Mouse (Mus musculus) intestine, postnatal 0 days (tissue): ENCODE measurements at regions not wholly inside any gene's neighbourhood (a gene's known extent, or its start where the extent isn't known, plus 50 kb on each side); places are given as distances from the start of the nearest gene placed in this dataset.

Experiments used
- ATAC-seq: fragments of 200-750 bp; cut with Nextera tagmentation; 2 replicates; pipeline ENCODE4 v1.8.0; 2017; ENCODE audit warnings: mild to moderate bottlenecking, moderate TSS enrichment, moderate library complexity
- H3K27ac ChIP-seq: fragments of 300-500 bp; sonication (generic); 2 replicates; pipeline ENCODE4 v1.5.1; 2014; ENCODE audit warnings: mild to moderate bottlenecking, low read depth, low read length, moderate library complexity
- H3K27me3 ChIP-seq: fragments of 300-500 bp; sonication (generic); replicated peaks from 2 replicates; pipeline ENCODE4 v1.6.1; 2014; ENCODE audit warnings: low read length, mixed read lengths; ENCODE audit not compliant: control insufficient read depth, insufficient read depth
- H3K36me3 ChIP-seq: fragments of 300-500 bp; sonication (generic); 2 replicates; pipeline ENCODE4 v1.6.1; 2014; ENCODE audit warnings: mild to moderate bottlenecking, moderate library complexity; ENCODE audit not compliant: control insufficient read depth, insufficient read depth
- H3K4me1 ChIP-seq: fragments of 300-500 bp; sonication (generic); replicated peaks from 2 replicates; pipeline ENCODE4 v1.6.1; 2014; ENCODE audit warnings: antibody characterized with exemption, low read length, mixed read lengths; ENCODE audit not compliant: control insufficient read depth, insufficient read depth
- H3K4me2 ChIP-seq: fragments of 300-500 bp; sonication (generic); replicated peaks from 2 replicates; pipeline ENCODE4 v1.6.1; 2014; ENCODE audit warnings: low read depth, mild to moderate bottlenecking, moderate library complexity
- H3K4me3 ChIP-seq: fragments of 300-500 bp; sonication (generic); 2 replicates; pipeline ENCODE4 v1.5.1; 2014; ENCODE audit warnings: low read depth, low read length
- H3K9ac ChIP-seq: fragments of 300-500 bp; sonication (generic); 2 replicates; pipeline ENCODE4 v1.6.1; 2014; ENCODE audit warnings: mild to moderate bottlenecking, low read depth, low read length
- H3K9me3 ChIP-seq: fragments of 300-500 bp; sonication (generic); 2 replicates; pipeline ENCODE4 v1.6.1; 2016; ENCODE audit warnings: mixed run types; ENCODE audit not compliant: control insufficient read depth
- CTCF ChIP-seq: sonication (generic); IDR thresholded peaks from 2 replicates; pipeline ENCODE4 v1.5.1; 2016; ENCODE audit warnings: low read depth, mild to moderate bottlenecking, control low read depth, antibody characterized with exemption, moderate library complexity
- WGBS: fragments of 180-500 bp; shearing (Covaris S2); extraction: QIAGEN DNeasy Blood & Tissue Kit; methylation state at CpG from one replicate; pipeline ENCODE4 v1.1.7; 2014; 5-methylcytosine and 5-hydroxymethylcytosine counted together

- Histone ChIP-seq H3K9me3 (no peaks in the 10 kb centered on the region), H3K36me3 (no peaks in the 10 kb centered on the region), H3K27me3 (no peaks in the 10 kb centered on the region), H3K4me2 (no peak overlapping the region), H3K27ac (no peak overlapping the region), H3K4me1 (no peaks in the 10 kb centered on the region), H3K9ac (no peak overlapping the region), H3K4me3 (no peak overlapping the region)
- no peak for ATAC-seq
- 61% methylated on average over 4 of the region's 4 CpGs for WGBS
- no peak for TF ChIP-seq CTCF
Observed at GRCm38 (mm10) chr2:17860922-17861559, 129.8 kb upstream of the Nebl start.

- no peaks in the 10 kb centered on the region for H3K27me3 ChIP-seq
- no peaks in the 10 kb centered on the region for H3K36me3 ChIP-seq
- 94% methylated on average over 8 of the region's 8 CpGs for WGBS
- no peak overlapping the region for H3K4me3 ChIP-seq
- no peak overlapping the region for H3K4me2 ChIP-seq
- no peaks in the 10 kb centered on the region for H3K4me1 ChIP-seq
- ATAC-seq: no peak
- no peak overlapping the region for H3K27ac ChIP-seq
- no peak for TF ChIP-seq CTCF
- no peaks in the 10 kb centered on the region for H3K9me3 ChIP-seq
- no peak overlapping the region for H3K9ac ChIP-seq
Observed at GRCm38 (mm10) chr2:17859234-17859633, 128.0 kb upstream of the Nebl start.

GRCm38 (mm10) chr2:17858326-17858725, 127.1 kb upstream of the Nebl start:
- Histone ChIP-seq H3K4me1 (no peaks in the 10 kb centered on the region), H3K9me3 (no peaks in the 10 kb centered on the region), H3K4me2 (no peak overlapping the region), H3K27me3 (no peaks in the 10 kb centered on the region), H3K4me3 (no peak overlapping the region), H3K27ac (no peak overlapping the region), H3K9ac (no peak overlapping the region), H3K36me3 (no peaks in the 10 kb centered on the region)
- ATAC-seq: no peak
- WGBS: 62% methylated on average over 8 of the region's 8 CpGs
- TF ChIP-seq CTCF: no peak

GRCm38 (mm10) chr2:17855566-17856264, 124.5 kb upstream of the Nebl start:
- H3K27me3 ChIP-seq: no peaks in the 10 kb centered on the region
- H3K4me1 ChIP-seq: no peaks in the 10 kb centered on the region
- TF ChIP-seq CTCF: no peak
- WGBS: 64% methylated on average over 11 of the region's 11 CpGs
- no peaks in the 10 kb centered on the region for H3K36me3 ChIP-seq
- H3K27ac ChIP-seq: no peak overlapping the region
- no peak overlapping the region for H3K4me3 ChIP-seq
- H3K9ac ChIP-seq: no peak overlapping the region
- ATAC-seq: no peak
- H3K4me2 ChIP-seq: no peak overlapping the region
- H3K9me3 ChIP-seq: no peaks in the 10 kb centered on the region

GRCm38 (mm10) chr2:17854088-17854487, 122.8 kb upstream of the Nebl start:
- no peak overlapping the region for H3K4me3 ChIP-seq
- no peaks in the 10 kb centered on the region for H3K9me3 ChIP-seq
- no peak for TF ChIP-seq CTCF
- no peaks in the 10 kb centered on the region for H3K36me3 ChIP-seq
- H3K4me2 ChIP-seq: no peak overlapping the region
- H3K9ac ChIP-seq: no peak overlapping the region
- no peaks in the 10 kb centered on the region for H3K27me3 ChIP-seq
- H3K4me1 ChIP-seq: no peaks in the 10 kb centered on the region
- H3K27ac ChIP-seq: no peak overlapping the region
- ATAC-seq: no peak
- 63% methylated on average over 3 of the region's 3 CpGs for WGBS

GRCm38 (mm10) chr2:17853500-17854011, 122.3 kb upstream of the Nebl start:
- no peak overlapping the region for H3K27ac ChIP-seq
- no peaks in the 10 kb centered on the region for H3K9me3 ChIP-seq
- no peak overlapping the region for H3K4me3 ChIP-seq
- no peaks in the 10 kb centered on the region for H3K27me3 ChIP-seq
- 0 out of 2 replicates have a peak overlapping the region, but pooled peaks have one; percentile 7 for H3K4me2 ChIP-seq
- H3K4me1 ChIP-seq: no peaks in the 10 kb centered on the region
- 66% methylated on average over 11 of the region's 11 CpGs for WGBS
- H3K9ac ChIP-seq: no peak overlapping the region
- ATAC-seq: no peak
- no peaks in the 10 kb centered on the region for H3K36me3 ChIP-seq
- no peak for TF ChIP-seq CTCF
